Mouse (Mus musculus) heart, embryonic 12.5 days (tissue): ENCODE results near the gene Nptx1. TPM values are rescaled to one million over a fixed set of nuclear protein-coding genes. Genes with fewer than 3 reads are reported as not detected.

Experiments
- ATAC-seq: fragments of 200-750 bp; cut with Nextera tagmentation; 2 replicates; pipeline ENCODE4 v1.8.0; 2017; ENCODE audit warnings: moderate TSS enrichment, moderate library complexity; ENCODE audit not compliant: insufficient number of reproducible peaks, low FRiP score
- H3K27ac ChIP-seq: fragments of 300-500 bp; sonication (generic); 2 replicates; pipeline ENCODE4 v1.5.1; 2016; ENCODE audit warnings: mild to moderate bottlenecking, moderate library complexity; ENCODE audit not compliant: poor library complexity, severe bottlenecking
- H3K27me3 ChIP-seq: fragments of 300-500 bp; sonication (generic); replicated peaks from 2 replicates; pipeline ENCODE4 v1.6.1; 2016; ENCODE audit warnings: mild to moderate bottlenecking, moderate library complexity
- H3K36me3 ChIP-seq: fragments of 300-500 bp; sonication (generic); 2 replicates; pipeline ENCODE4 v1.6.1; 2016; ENCODE audit warnings: mild to moderate bottlenecking, moderate library complexity
- H3K4me1 ChIP-seq: fragments of 300-500 bp; sonication (generic); replicated peaks from 2 replicates; pipeline ENCODE4 v1.6.1; 2016; ENCODE audit warnings: mild to moderate bottlenecking
- H3K4me2 ChIP-seq: fragments of 300-500 bp; sonication (generic); 2 replicates; pipeline ENCODE4 v1.6.1; 2016; ENCODE audit warnings: mild to moderate bottlenecking, moderate library complexity
- H3K4me3 ChIP-seq: fragments of 300-500 bp; sonication (generic); 2 replicates; pipeline ENCODE4 v1.5.1; 2016; ENCODE audit warnings: mild to moderate bottlenecking
- H3K9ac ChIP-seq: fragments of 300-500 bp; sonication (generic); 2 replicates; pipeline ENCODE4 v1.6.1; 2016; ENCODE audit warnings: mild to moderate bottlenecking, moderate library complexity
- H3K9me3 ChIP-seq: fragments of 300-500 bp; sonication (generic); replicated peaks from 2 replicates; pipeline ENCODE4 v1.6.1; 2016; ENCODE audit warnings: mild to moderate bottlenecking, moderate library complexity
- WGBS: fragments of 180-500 bp; shearing (Covaris S2); methylation state at CpG from one replicate; pipeline ENCODE4 v1.1.7; 2016; 5-methylcytosine and 5-hydroxymethylcytosine counted together
- polyA plus RNA-seq: library from polyadenylated mRNA; unstranded; fragments of >200 nt; fragmentation: Nextera tagmentation; extraction: Ambion mirVana; gene quantifications from 2 replicates; pipeline ENCODE4 v1.2.1, GENCODE M21; 2016

The Nptx1 gene
- polyA plus RNA-seq, 1 experiment from 2014 or later, result 1.8 TPM

DNA sequence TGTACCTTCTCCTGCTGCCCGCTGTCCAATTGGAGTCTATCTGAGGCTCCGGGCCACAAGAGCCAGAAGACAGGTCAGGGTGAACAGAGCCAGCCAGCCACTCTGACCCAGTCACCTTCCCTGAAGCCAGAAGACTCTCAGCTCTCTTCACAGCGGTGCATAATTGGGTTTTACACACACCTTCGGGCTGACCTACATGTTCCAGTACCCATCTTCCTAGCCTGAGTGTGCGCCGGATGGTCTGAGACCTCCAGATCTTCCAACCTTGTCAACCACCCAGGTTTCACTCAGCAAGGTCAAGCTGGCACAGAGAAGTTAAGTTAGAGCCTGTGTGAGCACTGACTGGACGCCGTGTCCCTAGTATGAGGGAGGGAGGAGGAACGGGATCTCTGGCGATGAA lies 16.8 kb upstream of the Nptx1 start:
- Histone ChIP-seq H3K9me3 (no peaks in the 10 kb centered on the region), H3K4me2 (no peak overlapping the region), H3K27me3 (peaks cover 47% of the 10 kb centered on the region), H3K27ac (no peak overlapping the region), H3K9ac (no peak overlapping the region), H3K4me3 (no peak overlapping the region), H3K36me3 (no peaks in the 10 kb centered on the region), H3K4me1 (peaks cover 33% of the 10 kb centered on the region)
- WGBS, result 77% methylated on average over 10 of the region's 10 CpGs
- ATAC-seq, result no peak

DNA sequence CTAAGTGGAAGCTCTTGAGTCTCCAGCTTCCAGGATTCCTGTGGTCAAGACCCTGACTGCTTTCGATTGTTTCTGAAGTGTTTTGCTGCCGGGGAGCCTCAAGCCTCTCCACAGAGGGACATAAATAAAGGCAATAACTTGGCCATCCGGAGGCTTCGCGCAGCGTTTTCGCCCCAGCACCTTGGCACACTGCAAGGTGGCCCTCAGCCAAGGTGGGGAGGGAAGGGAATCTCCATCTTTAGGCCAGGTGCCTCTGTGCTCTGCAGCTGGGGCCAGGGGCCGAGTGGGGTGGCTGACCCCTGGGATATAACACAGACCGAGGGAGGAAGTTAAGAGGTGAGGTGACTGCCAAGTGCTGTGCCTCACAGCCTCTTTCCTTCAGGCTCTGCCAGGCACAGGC lies 15.6 kb upstream of the Nptx1 start:
- no peak for ATAC-seq
- Histone ChIP-seq H3K4me1 (peaks cover 43% of the 10 kb centered on the region), H3K4me2 (no peak overlapping the region), H3K4me3 (no peak overlapping the region), H3K36me3 (no peaks in the 10 kb centered on the region), H3K9me3 (no peaks in the 10 kb centered on the region), H3K9ac (no peak overlapping the region), H3K27me3 (peaks cover 47% of the 10 kb centered on the region), H3K27ac (no peak overlapping the region)
- WGBS, result 58% methylated on average over 9 of the region's 9 CpGs

DNA sequence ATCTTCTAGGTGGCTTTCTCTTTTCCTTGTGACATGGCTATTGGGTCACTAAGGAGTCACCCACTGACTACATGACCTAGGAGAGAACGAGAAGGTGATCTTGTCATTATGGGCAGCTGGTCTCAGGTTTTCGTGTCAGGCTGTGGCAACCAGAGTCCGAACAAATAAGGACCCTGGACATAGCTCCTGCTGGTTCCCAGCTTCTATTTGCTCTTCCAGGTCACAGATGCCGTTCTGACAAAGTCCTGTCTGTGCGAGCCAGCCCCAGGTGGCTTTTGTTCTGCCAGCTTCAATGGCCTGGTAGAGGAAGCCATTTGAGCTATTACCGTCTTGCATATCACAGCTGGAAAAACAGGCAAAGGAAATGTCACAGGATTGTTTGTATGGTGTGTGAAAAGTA lies 14.7 kb upstream of the Nptx1 start:
- Histone ChIP-seq H3K9ac (no peak overlapping the region), H3K27ac (no peak overlapping the region), H3K4me2 (no peak overlapping the region), H3K36me3 (no peaks in the 10 kb centered on the region), H3K4me1 (peaks cover 49% of the 10 kb centered on the region), H3K27me3 (peaks cover 52% of the 10 kb centered on the region), H3K9me3 (no peaks in the 10 kb centered on the region), H3K4me3 (no peak overlapping the region)
- ATAC-seq, result no peak
- 61% methylated on average over 6 of the region's 6 CpGs for WGBS

DNA sequence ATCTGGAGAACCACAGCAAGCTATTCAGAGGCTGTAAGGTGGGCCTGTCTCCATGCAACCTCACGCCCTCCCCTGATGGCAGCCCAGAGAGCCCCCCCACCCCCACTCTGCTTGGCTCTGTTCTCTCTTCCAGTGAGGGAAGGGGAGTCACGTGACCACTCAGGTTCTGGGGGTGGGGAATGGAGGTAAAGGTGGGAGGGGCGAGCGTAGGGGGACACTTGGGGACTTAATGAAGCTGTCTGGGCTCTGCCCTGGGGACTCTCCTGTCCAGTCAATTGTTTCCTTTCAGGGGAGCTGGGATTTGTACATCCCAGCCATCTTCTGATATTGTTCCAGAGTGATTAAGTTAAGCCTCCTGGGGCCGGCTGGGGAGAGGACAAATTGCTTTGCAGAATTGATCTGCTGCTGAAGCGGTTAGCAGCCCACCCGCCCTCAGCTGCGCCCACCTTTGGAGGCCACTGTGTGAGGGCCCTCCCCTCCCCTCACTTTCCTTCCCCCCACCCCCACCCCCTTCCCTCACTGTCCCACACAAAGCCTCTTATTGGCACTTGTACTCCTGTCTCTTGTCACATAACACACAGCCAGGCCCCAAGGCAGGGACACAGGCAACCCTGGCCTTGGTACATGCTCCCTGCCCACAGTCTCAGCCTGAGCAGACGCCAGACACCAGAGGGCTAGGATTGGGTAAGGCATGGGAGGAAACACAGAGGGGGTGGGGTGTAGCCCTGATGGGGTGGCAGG lies 11.5 kb upstream of the Nptx1 start:
- Histone ChIP-seq H3K9me3 (no peaks in the 10 kb centered on the region), H3K9ac (0 out of 2 replicates have a peak overlapping the region, but pooled peaks have one; percentile 31), H3K4me2 (peak overlapping the region; percentile 46), H3K36me3 (no peaks in the 10 kb centered on the region), H3K27ac (peak overlapping the region; percentile 29; the same call in 1 of the 2 replicates), H3K27me3 (peaks cover 46% of the 10 kb centered on the region), H3K4me3 (no peak overlapping the region), H3K4me1 (peaks cover 36% of the 10 kb centered on the region)
- ATAC-seq, result peak; percentile 44; the same call in 1 of the 2 replicates
- WGBS, result 12% methylated on average over 9 of the region's 9 CpGs

GRCm38 (mm10) chr11:119557940-119558869 lies 10.7 kb upstream of the Nptx1 start:
- Histone ChIP-seq H3K9me3 (no peaks in the 10 kb centered on the region), H3K4me2 (peak overlapping the region; percentile 46), H3K9ac (0 out of 2 replicates have a peak overlapping the region, but pooled peaks have one; percentile 23), H3K4me1 (peaks cover 27% of the 10 kb centered on the region), H3K4me3 (no peak overlapping the region), H3K27me3 (peaks cover 45% of the 10 kb centered on the region), H3K36me3 (no peaks in the 10 kb centered on the region), H3K27ac (no peak overlapping the region; the same call in 1 of the 2 replicates)
- no peak for ATAC-seq
- WGBS, result 41% methylated on average over 17 of the region's 17 CpGs

DNA sequence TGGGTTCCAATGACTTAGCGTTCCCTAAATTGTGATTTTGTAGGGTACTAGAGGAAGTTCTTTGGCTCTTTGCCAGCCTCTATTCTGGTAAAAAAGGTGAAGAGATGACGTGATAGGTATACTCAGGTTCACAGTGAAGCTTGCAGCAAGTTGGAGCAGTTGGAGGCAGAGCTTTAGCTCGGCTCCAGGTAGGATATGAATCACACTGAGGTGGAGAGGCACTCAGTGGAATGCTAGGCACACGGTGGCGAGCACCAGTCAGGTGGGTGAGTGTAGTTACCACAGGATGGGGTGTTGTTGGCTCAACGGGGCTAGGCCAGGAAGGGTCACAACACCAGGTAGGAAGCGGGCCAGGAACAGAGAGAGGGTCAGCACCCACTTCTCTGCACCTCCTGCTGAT lies 7.6 kb upstream of the Nptx1 start:
- 72% methylated on average over 7 of the region's 7 CpGs for WGBS
- Histone ChIP-seq H3K36me3 (no peaks in the 10 kb centered on the region), H3K27me3 (peaks cover 62% of the 10 kb centered on the region), H3K27ac (no peak overlapping the region), H3K9ac (no peak overlapping the region), H3K4me1 (peaks cover 25% of the 10 kb centered on the region), H3K4me3 (no peak overlapping the region), H3K9me3 (no peaks in the 10 kb centered on the region), H3K4me2 (no peak overlapping the region)
- ATAC-seq, result no peak

GRCm38 (mm10) chr11:119554706-119555105 lies 7.2 kb upstream of the Nptx1 start:
- H3K36me3 ChIP-seq, result no peaks in the 10 kb centered on the region
- WGBS, result 76% methylated on average over 7 of the region's 7 CpGs
- ATAC-seq, result no peak
- no peaks in the 10 kb centered on the region for H3K9me3 ChIP-seq
- H3K9ac ChIP-seq, result no peak overlapping the region
- peaks cover 25% of the 10 kb centered on the region for H3K4me1 ChIP-seq
- no peak overlapping the region for H3K4me2 ChIP-seq
- H3K4me3 ChIP-seq, result no peak overlapping the region
- peaks cover 62% of the 10 kb centered on the region for H3K27me3 ChIP-seq
- H3K27ac ChIP-seq, result no peak overlapping the region

GRCm38 (mm10) chr11:119552902-119553802 lies 5.6 kb upstream of the Nptx1 start:
- ATAC-seq, result no peak
- WGBS, result 63% methylated on average over 9 of the region's 9 CpGs
- Histone ChIP-seq H3K9ac (peak overlapping the region; percentile 25; the same call in 1 of the 2 replicates), H3K27me3 (peaks cover 76% of the 10 kb centered on the region), H3K27ac (peak overlapping the region; percentile 11; the same call in 1 of the 2 replicates), H3K4me1 (peaks cover 27% of the 10 kb centered on the region), H3K4me3 (no peak overlapping the region), H3K4me2 (no peak overlapping the region), H3K9me3 (no peaks in the 10 kb centered on the region), H3K36me3 (no peaks in the 10 kb centered on the region)

GRCm38 (mm10) chr11:119552301-119552700 lies 4.7 kb upstream of the Nptx1 start:
- Histone ChIP-seq H3K27ac (peak overlapping the region; percentile 11; the same call in 1 of the 2 replicates), H3K9me3 (no peaks in the 10 kb centered on the region), H3K4me2 (no peak overlapping the region), H3K4me1 (peaks cover 29% of the 10 kb centered on the region), H3K27me3 (peaks cover 80% of the 10 kb centered on the region), H3K4me3 (no peak overlapping the region), H3K36me3 (no peaks in the 10 kb centered on the region), H3K9ac (no peak overlapping the region)
- peak; percentile 24; the same call in 1 of the 2 replicates for ATAC-seq
- WGBS, result 37% methylated on average over 1 of the region's 1 CpGs

DNA sequence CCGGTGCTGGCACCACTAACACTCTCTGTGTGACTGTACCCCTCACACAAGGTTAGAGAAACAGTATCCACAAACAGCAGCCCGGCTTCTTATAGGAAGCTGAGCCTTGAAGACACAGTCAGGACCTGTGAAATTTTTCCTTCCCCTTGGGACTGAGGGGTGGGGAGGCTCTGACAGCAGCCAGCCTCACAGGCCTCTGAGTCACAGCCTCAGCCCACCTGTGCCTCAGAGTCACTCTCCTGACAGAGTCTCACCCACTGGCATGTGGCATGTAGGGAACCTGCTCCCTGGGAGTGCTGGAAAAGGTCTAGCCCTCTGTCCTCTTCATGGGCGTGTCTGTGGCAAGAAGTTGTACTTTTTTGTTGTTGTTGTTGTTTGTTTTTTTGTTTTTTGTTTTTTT lies 3.9 kb upstream of the Nptx1 start:
- no peak overlapping the region for H3K9ac ChIP-seq
- no peak overlapping the region for H3K4me2 ChIP-seq
- H3K4me1 ChIP-seq, result peaks cover 38% of the 10 kb centered on the region
- no peaks in the 10 kb centered on the region for H3K9me3 ChIP-seq
- H3K4me3 ChIP-seq, result no peak overlapping the region
- no peak overlapping the region for H3K27ac ChIP-seq
- 57% methylated on average over 3 of the region's 3 CpGs for WGBS
- H3K36me3 ChIP-seq, result no peaks in the 10 kb centered on the region
- no peak for ATAC-seq
- peaks cover 85% of the 10 kb centered on the region for H3K27me3 ChIP-seq
